Mouse (Mus musculus): Measurements from ENCODE around the gene Urb1.

Gene Urb1

GRCm38 (mm10) chr16:90809975-90810715 is at the start of gene Urb1:
Gene Urb1 (minus strand): TSS chr16:90810413.
- peak; percentile 84 for DNase-seq (ENCODE audit: low read depth, low spot score)

- DNase-seq (ENCODE audit: low read depth, low spot score), result no peak
These were observed 48.0 kb upstream of the Urb1 start for GRCm38 (mm10) chr16:90858206-90858605.

- DNase-seq (ENCODE audit: low read depth, low spot score), result no peak
These were observed 46.5 kb upstream of the Urb1 start for GRCm38 (mm10) chr16:90856552-90857200.

- no peak for DNase-seq (ENCODE audit: low read depth, low spot score)
These were observed 41.6 kb upstream of the Urb1 start for GRCm38 (mm10) chr16:90851621-90852334.

GRCm38 (mm10) chr16:90850881-90851280 is 40.7 kb upstream of the Urb1 start:
- DNase-seq (ENCODE audit: low read depth, low spot score), result no peak

GRCm38 (mm10) chr16:90849262-90849661 is 39.0 kb upstream of the Urb1 start:
- peak; percentile 53 for DNase-seq (ENCODE audit: low read depth, low spot score)

- no peak for DNase-seq (ENCODE audit: low read depth, low spot score)
These were observed 38.5 kb upstream of the Urb1 start for GRCm38 (mm10) chr16:90848697-90849096.

- no peak for DNase-seq (ENCODE audit: low read depth, low spot score)
These were observed 35.4 kb upstream of the Urb1 start for GRCm38 (mm10) chr16:90845591-90845990.

GRCm38 (mm10) chr16:90845038-90845437 is 34.8 kb upstream of the Urb1 start:
- no peak for DNase-seq (ENCODE audit: low read depth, low spot score)

GRCm38 (mm10) chr16:90842164-90842563 is 32.0 kb upstream of the Urb1 start:
- no peak for DNase-seq (ENCODE audit: low read depth, low spot score)

GRCm38 (mm10) chr16:90837431-90837830 is 27.2 kb upstream of the Urb1 start:
- DNase-seq (ENCODE audit: low read depth, low spot score), result no peak

GRCm38 (mm10) chr16:90833041-90833791 is 23.0 kb upstream of the Urb1 start:
- DNase-seq (ENCODE audit: low read depth, low spot score), result no peak

- no peak for DNase-seq (ENCODE audit: low read depth, low spot score)
These were observed 22.3 kb upstream of the Urb1 start for GRCm38 (mm10) chr16:90832495-90832894.

- no peak for DNase-seq (ENCODE audit: low read depth, low spot score)
These were observed 21.5 kb upstream of the Urb1 start for GRCm38 (mm10) chr16:90831676-90832075.

GRCm38 (mm10) chr16:90830686-90831439 is 20.6 kb upstream of the Urb1 start:
- DNase-seq (ENCODE audit: low read depth, low spot score), result peak; percentile 46

GRCm38 (mm10) chr16:90829894-90830685 is 19.9 kb upstream of the Urb1 start:
- no peak for DNase-seq (ENCODE audit: low read depth, low spot score)

- DNase-seq (ENCODE audit: low read depth, low spot score), result no peak
These were observed 18.9 kb upstream of the Urb1 start for GRCm38 (mm10) chr16:90829136-90829535.

- DNase-seq (ENCODE audit: low read depth, low spot score), result no peak
These were observed 17.3 kb upstream of the Urb1 start for GRCm38 (mm10) chr16:90827498-90827897.

- no peak for DNase-seq (ENCODE audit: low read depth, low spot score)
These were observed 16.2 kb upstream of the Urb1 start, which contains the start of gene Eva1c for GRCm38 (mm10) chr16:90826457-90826856. Gene Eva1c (plus strand): TSS chr16:90826719.

- no peak for DNase-seq (ENCODE audit: low read depth, low spot score)
These were observed 15.8 kb upstream of the Urb1 start for GRCm38 (mm10) chr16:90826041-90826440.
